Mouse (Mus musculus) heart, adult 2 months (tissue): ENCODE results near the gene Tectb.

Experiments
- CTCF ChIP-seq: fragments of 200-600 bp; IDR thresholded peaks from 2 replicates; pipeline ENCODE4 v1.8.1; 2022; ENCODE audit warnings: antibody characterized with exemption, mild to moderate bottlenecking, moderate library complexity
- EP300 ChIP-seq: fragments of 200-500 bp; IDR thresholded peaks from 2 replicates; pipeline ENCODE4 v1.6.1; 2011; ENCODE audit warnings: low read depth, low read length, control low read depth; ENCODE audit not compliant: insufficient read depth
- POLR2A ChIP-seq: fragments of 200-500 bp; IDR thresholded peaks from 2 replicates; pipeline ENCODE4 v1.6.1; 2011; ENCODE audit warnings: mild to moderate bottlenecking, low read depth, low read length, control low read depth; ENCODE audit not compliant: insufficient read depth

GRCm38 (mm10) chr19:55208654-55209053, 28.1 kb downstream of the Tectb start:
- no peak for TF ChIP-seq CTCF
- TF ChIP-seq POLR2A = no peak
- no peak for TF ChIP-seq EP300
